Mouse (Mus musculus): ENCODE measurements around the gene Spdye4c. TPM values are rescaled to one million over a fixed set of nuclear protein-coding genes. Genes with fewer than 3 reads are reported as not detected.

Spdye4c gene
- total and polyA plus RNA-seq, 3 experiments, result not detected

GRCm38 (mm10) chr2:128620578-128620977, 29.6 kb downstream of the Spdye4c start:
- no peak for TF ChIP-seq POLR2AphosphoS2 (IDR thresholded peaks at IDR 0.05; ENCODE audit: low read length)
- no peak for TF ChIP-seq TCF12 (IDR thresholded peaks at IDR 0.05; ENCODE audit: low read depth, low read length)
- no peak for TF ChIP-seq JUND (IDR thresholded peaks at IDR 0.05; ENCODE audit: low read depth, low read length)
- no peak for TF ChIP-seq EP300 (IDR thresholded peaks at IDR 0.05; ENCODE audit: low read depth in 1 of 2, low read length in 2 of 2)
- no peak for TF ChIP-seq UBTF (IDR thresholded peaks at IDR 0.05; ENCODE audit: borderline replicate concordance, insufficient read depth, low read depth, low read length)
- no peak for TF ChIP-seq CHD2 (IDR thresholded peaks at IDR 0.05; ENCODE audit: low read length)
- no peak for TF ChIP-seq TBP (IDR thresholded peaks at IDR 0.05; ENCODE audit: low read depth, low read length)
- no peak for TF ChIP-seq MXI1 (IDR thresholded peaks at IDR 0.05; ENCODE audit: low read depth, low read length)
- TF ChIP-seq E2F4 (IDR thresholded peaks at IDR 0.05; ENCODE audit: borderline replicate concordance, low read depth, low read length), result no peak
- no peak for TF ChIP-seq MYC (IDR thresholded peaks at IDR 0.05; ENCODE audit: low read depth, low read length)
- TF ChIP-seq RAD21 (IDR thresholded peaks at IDR 0.05; ENCODE audit: low read depth, low read length), result no peak
- TF ChIP-seq ZC3H11A (IDR thresholded peaks at IDR 0.05; ENCODE audit: low read depth, low read length), result no peak
- TF ChIP-seq RCOR1 (IDR thresholded peaks at IDR 0.05; ENCODE audit: low read depth, low read length), result no peak
- Histone ChIP-seq H3K27me3 (ENCODE audit: control insufficient read depth in 1 of 2, insufficient read depth in 2 of 2, low read length in 2 of 2) (no peaks in the 10 kb centered on the region), H3K79me2 (ENCODE audit: control insufficient read depth, insufficient read depth, low read length, poor library complexity) (no peaks in the 10 kb centered on the region), H3K36me3 (ENCODE audit: control insufficient read depth in 1 of 2, insufficient read depth in 2 of 2, low read length in 2 of 2) (peaks cover 9 to 35% of the 10 kb centered on the region in 2 experiments), H3K4me1 (ENCODE audit: control insufficient read depth in 1 of 2, insufficient read depth in 2 of 2, low read length in 2 of 2) (peaks cover 0 to 5% of the 10 kb centered on the region in 2 experiments; a peak in 2 of 4 replicates), H3K27ac (ENCODE audit: control insufficient read depth, low read depth, low read length) (peak overlapping the region; percentile 47), H3K9me3 (replicated peaks; ENCODE audit: insufficient read depth, low read length) (no peaks in the 10 kb centered on the region), H3K9ac (ENCODE audit: control insufficient read depth, low read depth, low read length, poor library complexity, severe bottlenecking) (no peak overlapping the region), H3K4me3 (ENCODE audit: control insufficient read depth in 1 of 2, insufficient read depth in 1 of 2, low read depth in 2 of 2, low read length in 2 of 2) (no peak overlapping the region)
- no peak for DNase-seq (ENCODE audit: low read depth, low spot score)

Other genes with a start within 250 kb of the Spdye4c start
- gene Anapc1, start 96.2 kb downstream of the Spdye4c start, total RNA-seq (2012; rRNA removed), result 94.8 and 111 TPM in 2 replicates
- 100 to 1,000 TPM; 123 to 196 TPM for gene Anapc1, start 96.2 kb downstream of the Spdye4c start, polyA plus RNA-seq (2012; ENCODE audit: insufficient read depth in 1 of 2, insufficient read length in 2 of 2, low read depth in 1 of 2, low replicate concordance in 2 of 2, missing spikeins in 1 of 2)
- not detected in 2 replicates for gene Mertk, start 107.7 kb downstream of the Spdye4c start, total RNA-seq (2012; rRNA removed)
- gene Mertk, start 107.7 kb downstream of the Spdye4c start, polyA plus RNA-seq (2012; ENCODE audit: insufficient read depth in 1 of 2, insufficient read length in 2 of 2, low read depth in 1 of 2, low replicate concordance in 2 of 2, missing spikeins in 1 of 2), result not detected
- 3.5 and 3.9 TPM in 2 replicates for gene Tmem87b, start 226.9 kb downstream of the Spdye4c start, total RNA-seq (2012; rRNA removed)
- 1 to 10 TPM in 1 of 2 experiments, not detected in 1; 4.8 TPM for gene Tmem87b, start 226.9 kb downstream of the Spdye4c start, polyA plus RNA-seq (2012; ENCODE audit: insufficient read depth in 1 of 2, insufficient read length in 2 of 2, low read depth in 1 of 2, low replicate concordance in 2 of 2, missing spikeins in 1 of 2)